Mouse (Mus musculus) neutrophil, adult 83 days (primary cell): ENCODE measurements around the gene Slc6a21. TPM values are rescaled to one million over a fixed set of nuclear protein-coding genes. Genes with fewer than 3 reads are reported as not detected.

Source experiments
- total RNA-seq, 2 experiments: library from RNA; stranded (reverse); gene quantifications; one replicate each; pipeline ENCODE4 v1.2.4; 2023

Slc6a21 gene
- total RNA-seq, result under 1 TPM in 1 of 2 experiments, not detected in 1; 0.24 TPM

DNA sequence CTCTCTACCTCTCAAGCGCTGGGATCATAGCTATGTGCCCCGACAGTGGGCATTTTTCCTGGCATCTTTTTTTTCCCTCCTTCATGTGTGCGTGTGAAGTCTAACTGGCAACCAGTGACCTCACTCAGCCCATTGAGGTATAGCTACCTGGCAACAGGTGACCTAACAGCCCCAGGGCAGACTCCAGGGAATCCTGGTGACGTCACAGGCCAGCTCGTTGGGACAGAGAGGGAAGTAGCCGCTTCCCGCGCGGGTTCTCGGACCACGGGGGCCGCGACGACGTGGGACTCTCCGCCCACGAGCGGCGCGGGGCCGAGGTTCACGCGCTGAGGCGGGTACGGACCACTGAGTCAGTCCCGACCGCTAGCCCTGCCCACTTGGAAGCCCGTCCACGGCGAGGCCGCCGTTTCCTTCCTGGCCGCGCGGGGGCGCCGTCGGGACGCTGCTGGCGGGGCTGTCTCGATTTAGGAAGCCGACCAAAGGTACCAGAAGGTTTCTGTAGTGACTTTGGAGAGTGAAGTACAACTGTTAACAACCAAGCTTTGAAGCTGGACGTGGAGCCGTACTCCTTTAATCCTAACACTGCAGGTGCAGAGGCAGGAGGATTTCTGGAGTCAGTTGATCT lies at the start of gene Slc6a21:
Gene Slc6a21, plus strand, starts transcription at position 378 of the 625 bp plus-strand sequence.

DNA sequence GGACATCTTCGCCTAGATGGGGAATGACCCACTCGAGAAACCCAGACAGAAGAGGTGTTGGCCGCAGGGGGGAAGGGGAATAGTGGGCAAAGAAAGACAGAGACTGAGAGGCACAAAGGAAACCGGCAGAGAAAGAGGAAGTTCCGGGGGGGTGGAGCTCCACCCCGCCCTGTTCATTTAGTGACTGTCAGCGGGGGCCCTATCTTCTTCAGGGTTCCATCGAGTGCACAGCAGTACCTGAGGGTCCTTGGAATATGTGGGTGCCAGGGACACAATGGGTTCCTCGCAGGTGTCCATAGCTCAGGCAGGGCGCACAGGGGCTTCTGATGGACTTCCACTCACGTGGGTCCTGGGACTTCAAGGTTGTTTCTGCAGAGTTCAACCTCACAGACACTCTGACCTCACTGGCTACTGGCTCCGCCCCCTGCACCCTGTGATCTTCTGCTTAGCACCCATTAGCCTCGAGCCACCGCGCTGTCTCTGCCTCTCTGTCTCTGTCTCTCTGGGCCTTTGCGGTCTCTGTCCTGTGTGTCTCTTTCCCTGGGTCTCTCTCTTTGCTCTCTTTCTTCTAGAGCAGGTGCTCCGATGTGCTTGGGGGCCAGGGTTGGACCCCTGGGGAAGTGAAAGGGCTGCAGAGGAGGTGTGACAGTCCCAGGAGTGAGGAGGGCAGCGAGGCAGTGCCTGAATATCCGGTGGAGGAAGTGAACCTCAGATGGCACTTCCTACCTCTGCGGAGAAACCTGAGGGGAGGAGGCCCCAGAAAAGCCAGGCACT lies 38.4 kb upstream of the Slc6a21 start, which contains the start of gene Cd37:
Gene Cd37, minus strand, starts transcription at position 393 of the 774 bp plus-strand sequence.

DNA sequence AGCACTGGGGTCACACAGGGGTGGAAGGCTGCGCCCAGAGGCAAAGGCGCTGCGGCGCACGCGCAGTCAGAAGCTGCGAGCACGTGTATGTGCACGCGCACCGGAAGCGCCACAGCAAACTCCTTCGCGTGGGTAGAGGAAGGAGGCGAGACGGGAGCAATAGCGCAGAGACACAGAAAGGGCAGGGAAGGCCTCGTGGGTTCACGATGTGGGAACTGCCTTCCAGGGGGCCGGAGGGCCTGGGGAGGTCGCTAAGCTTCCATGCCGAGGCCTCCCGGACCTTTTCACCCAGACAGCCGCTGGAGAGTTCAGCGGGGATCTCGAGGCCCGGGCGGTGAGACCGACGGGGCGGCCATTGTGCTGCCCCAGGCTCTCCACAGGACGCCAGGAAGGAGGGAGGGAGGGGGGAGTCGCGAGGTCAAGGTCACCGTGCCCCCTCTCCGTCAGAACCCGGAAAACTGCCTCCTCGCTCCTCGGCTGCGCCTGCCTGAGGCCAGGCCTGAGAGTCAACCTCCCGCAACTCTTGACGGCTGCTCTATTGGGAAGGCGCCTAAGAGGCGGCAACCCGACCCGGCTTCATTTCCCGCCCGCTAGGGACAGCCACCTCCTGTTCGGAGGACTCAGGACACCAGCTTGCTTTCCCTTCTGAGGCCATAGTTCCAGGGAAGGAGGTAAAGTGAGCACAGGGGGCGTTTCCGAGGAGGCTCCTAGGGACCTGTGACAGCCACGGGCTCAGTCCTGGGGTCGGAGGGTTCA lies 36.5 kb upstream of the Slc6a21 start, which contains the start of gene Slc6a16:
Gene Slc6a16, plus strand, starts transcription at position 453 of the 756 bp plus-strand sequence.

DNA sequence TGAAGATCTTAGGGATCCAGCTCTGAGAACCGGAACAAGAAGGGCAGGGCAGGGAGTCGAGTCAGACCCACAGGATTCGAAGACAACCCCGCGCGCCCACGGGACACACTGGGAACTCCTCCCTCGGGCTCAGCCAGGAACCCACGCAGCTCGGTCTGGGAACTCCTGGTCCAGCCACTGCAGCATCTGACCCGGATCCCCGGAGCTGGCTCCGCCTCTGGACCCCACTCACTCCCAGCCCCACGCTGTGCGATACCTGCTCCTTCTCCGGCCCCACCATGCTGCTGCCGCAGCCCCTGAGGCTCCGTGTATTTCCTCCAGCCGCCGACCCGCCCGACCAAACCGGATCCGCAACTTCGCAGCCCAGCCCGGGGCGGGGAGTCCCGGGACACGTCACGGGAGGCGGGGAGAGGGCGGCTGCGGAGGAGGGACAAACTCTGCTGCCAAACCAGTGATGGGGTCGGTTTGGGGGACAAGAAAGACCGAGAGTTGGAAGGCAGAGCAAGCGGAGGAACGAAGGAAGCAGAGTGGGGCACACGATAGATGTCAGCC lies 56.2 kb downstream of the Slc6a21 start, which contains the start of gene Trpm4:
Gene Trpm4, minus strand, starts transcription at position 350 of the 552 bp plus-strand sequence.

DNA sequence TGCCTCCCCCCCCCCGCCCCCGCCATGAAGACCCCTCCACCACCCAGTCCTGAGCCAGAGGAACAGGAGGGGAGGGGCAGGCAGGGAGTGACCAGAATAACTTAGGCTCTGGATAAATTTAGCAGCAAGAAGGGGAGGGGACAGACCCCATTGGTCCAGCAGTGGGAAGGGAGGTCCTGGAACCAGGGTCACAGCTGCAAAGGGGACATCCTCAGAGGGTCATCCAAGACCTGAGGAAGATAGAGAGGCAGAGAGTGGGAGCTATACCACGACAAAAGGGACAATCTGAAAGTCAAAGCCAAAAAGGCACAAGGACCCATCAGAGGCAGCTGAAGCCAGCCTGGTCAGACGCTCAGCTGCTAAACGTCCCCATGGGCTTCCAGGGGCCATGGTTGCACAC lies 57.7 kb downstream of the Slc6a21 start, which contains the start of gene Hrc:
Gene Hrc, plus strand, starts transcription at position 235 of the 400 bp plus-strand sequence.

Other genes with a start within 250 kb of the Slc6a21 start
- 10 to 100 TPM; 22.3 to 25.8 TPM for gene Prr12, start 224.6 kb upstream of the Slc6a21 start, total RNA-seq
- 10 to 100 TPM; 29.1 to 38.1 TPM for gene Nosip, start 215.1 kb upstream of the Slc6a21 start, total RNA-seq
- gene Prrg2, start 214.8 kb upstream of the Slc6a21 start, total RNA-seq, result 10 to 100 TPM; 17.4 to 19.6 TPM
- gene Rcn3, start 185.3 kb upstream of the Slc6a21 start, total RNA-seq, result 1 to 10 TPM; 3.0 to 3.1 TPM
- 10 to 100 TPM; 19.0 to 24.9 TPM for gene Fcgrt, start 173.7 kb upstream of the Slc6a21 start, total RNA-seq
- gene Rps11, start 153.1 kb upstream of the Slc6a21 start, total RNA-seq, result 1,000 to 10,000 TPM; 1,010 to 1,023 TPM
- gene Rpl13a, start 148.8 kb upstream of the Slc6a21 start, total RNA-seq, result 1,000 to 10,000 TPM; 1,046 to 1,214 TPM
- not detected for gene Gm45713, start 141.3 kb upstream of the Slc6a21 start, total RNA-seq
- gene Flt3l, start 141.1 kb upstream of the Slc6a21 start, total RNA-seq, result 10 to 100 TPM; 22.2 to 29.2 TPM
- 10 to 100 TPM; 46.2 to 47.4 TPM for gene Pih1d1, start 123.2 kb upstream of the Slc6a21 start, total RNA-seq
- 10 to 100 TPM; 82.4 to 96.0 TPM for gene Aldh16a1, start 122.9 kb upstream of the Slc6a21 start, total RNA-seq
- not detected for gene Slc17a7, start 113.6 kb upstream of the Slc6a21 start, total RNA-seq
- gene Gfy, start 97.9 kb upstream of the Slc6a21 start, total RNA-seq, result not detected
- gene Pth2, start 96.5 kb upstream of the Slc6a21 start, total RNA-seq, result not detected
- gene Ccdc155, start 72.6 kb upstream of the Slc6a21 start, total RNA-seq, result not detected
- gene Dkkl1, start 65.4 kb upstream of the Slc6a21 start, total RNA-seq, result 1 to 10 TPM; 1.0 to 1.3 TPM
- not detected for gene Tead2, start 61.8 kb upstream of the Slc6a21 start, total RNA-seq
- 100 to 1,000 TPM; 297 to 345 TPM for gene Cd37, start 38.4 kb upstream of the Slc6a21 start, total RNA-seq
- gene Slc6a16, start 36.4 kb upstream of the Slc6a21 start, total RNA-seq, result under 1 TPM; 0.57 to 0.59 TPM
- 1 to 10 TPM; 2.3 to 4.8 TPM for gene Trpm4, start 56.3 kb downstream of the Slc6a21 start, total RNA-seq
- under 1 TPM in 1 of 2 experiments, not detected in 1; 0.68 TPM for gene Hrc, start 57.8 kb downstream of the Slc6a21 start, total RNA-seq
- gene Ppfia3, start 89.5 kb downstream of the Slc6a21 start, total RNA-seq, result under 1 TPM in 1 of 2 experiments, not detected in 1; 0.31 TPM
- under 1 TPM in 1 of 2 experiments, not detected in 1; 0.66 TPM for gene Lin7b, start 93.1 kb downstream of the Slc6a21 start, total RNA-seq
- gene Snrnp70, start 118.2 kb downstream of the Slc6a21 start, total RNA-seq, result 100 to 1,000 TPM; 256 to 279 TPM
- not detected for gene Kcna7, start 128.1 kb downstream of the Slc6a21 start, total RNA-seq
- not detected for gene Ntf5, start 136.2 kb downstream of the Slc6a21 start, total RNA-seq
- not detected for gene Lhb, start 143.3 kb downstream of the Slc6a21 start, total RNA-seq
- gene Gys1, start 157.3 kb downstream of the Slc6a21 start, total RNA-seq, result 10 to 100 TPM; 58.1 to 59.5 TPM
- 10 to 100 TPM; 39.6 to 42.2 TPM for gene Ruvbl2, start 160.6 kb downstream of the Slc6a21 start, total RNA-seq
- gene Ftl1, start 182.4 kb downstream of the Slc6a21 start, total RNA-seq, result 1,000 to 10,000 TPM; 1,390 to 1,483 TPM
- 10 to 100 TPM; 42.0 to 45.1 TPM for gene Bax, start 189.4 kb downstream of the Slc6a21 start, total RNA-seq
- gene Tulp2, start 204.4 kb downstream of the Slc6a21 start, total RNA-seq, result not detected
- gene Gm45808, start 209.3 kb downstream of the Slc6a21 start, total RNA-seq, result 1 to 10 TPM; 1.2 to 2.5 TPM
- 1 to 10 TPM; 5.9 to 6.1 TPM for gene Dhdh, start 211.3 kb downstream of the Slc6a21 start, total RNA-seq
- gene Nucb1, start 232.9 kb downstream of the Slc6a21 start, total RNA-seq, result 100 to 1,000 TPM; 111 to 114 TPM
- 100 to 1,000 TPM; 253 to 370 TPM for gene Ppp1r15a, start 248.8 kb downstream of the Slc6a21 start, total RNA-seq
- gene Plekha4, start 248.8 kb downstream of the Slc6a21 start, total RNA-seq, result under 1 TPM in 1 of 2 experiments, not detected in 1; 0.15 TPM